Mouse (Mus musculus) kidney, adult 2 months (tissue): ENCODE measurements around the gene Gjb4. TPM values are rescaled to one million over a fixed set of nuclear protein-coding genes. Genes with fewer than 3 reads are reported as not detected.

Experiments used
- DNase-seq: peaks from one replicate; pipeline ENCODE4 v3.0.0; 2021
- H3K27ac ChIP-seq: fragments of 200-500 bp; 2 replicates; pipeline ENCODE4 v1.5.1; 2012; ENCODE audit warnings: low read depth, low read length, control low read depth, inconsistent platforms; ENCODE audit not compliant: insufficient read depth
- H3K27me3 ChIP-seq: fragments of 200-500 bp; replicated peaks from 2 replicates; pipeline ENCODE4 v1.6.1; 2012; ENCODE audit warnings: mild to moderate bottlenecking, moderate library complexity, low read length, inconsistent platforms; ENCODE audit not compliant: control insufficient read depth, insufficient read depth
- H3K36me3 ChIP-seq: fragments of 200-500 bp; 2 replicates; pipeline ENCODE4 v1.6.1; 2012; ENCODE audit warnings: mild to moderate bottlenecking, moderate library complexity, low read length, inconsistent platforms; ENCODE audit not compliant: control insufficient read depth, insufficient read depth
- H3K4me1 ChIP-seq: fragments of 200-500 bp; 2 replicates; pipeline ENCODE4 v1.6.1; 2011; ENCODE audit warnings: low read length; ENCODE audit not compliant: control insufficient read depth, insufficient read depth
- H3K4me3 ChIP-seq: fragments of 200-500 bp; 2 replicates; pipeline ENCODE4 v1.5.1; 2011; ENCODE audit warnings: mild to moderate bottlenecking, low read depth, low read length, control low read depth; ENCODE audit not compliant: insufficient read depth
- CTCF ChIP-seq: fragments of 200-500 bp; conservative IDR thresholded peaks from 2 replicates; pipeline ENCODE4 v1.5.1; 2011; ENCODE audit warnings: low read depth, mild to moderate bottlenecking, control low read depth, low read length, moderate library complexity, mixed read lengths; ENCODE audit not compliant: insufficient read depth, insufficient read length
- POLR2A ChIP-seq: fragments of 200-500 bp; IDR thresholded peaks from one replicate; pipeline ENCODE4 v1.6.1; 2011; ENCODE audit warnings: low read depth, low read length, control low read depth
- WGBS: fragments of 180-500 bp; shearing (Covaris S2); methylation state at CpG from one replicate; pipeline ENCODE4 v1.1.7; 2018; 5-methylcytosine and 5-hydroxymethylcytosine counted together
- polyA plus RNA-seq: library from polyadenylated mRNA; depleted of rRNA; stranded (reverse); fragments of >200 nt; gene quantifications from 2 replicates; pipeline ENCODE4 v1.2.3, GENCODE M21; 2012

The Gjb4 gene
- polyA plus RNA-seq, 1 experiment, result 1.5 TPM

GRCm38 (mm10) chr4:127349560-127350300, 4.2 kb downstream of the Gjb4 start:
- 59% methylated on average over 4 of the region's 4 CpGs for WGBS
- no peak for DNase-seq
- H3K4me3 ChIP-seq, result no peak overlapping the region
- no peaks in the 10 kb centered on the region for H3K27me3 ChIP-seq
- no peaks in the 10 kb centered on the region for H3K4me1 ChIP-seq
- H3K27ac ChIP-seq, result no peak overlapping the region
- no peaks in the 10 kb centered on the region for H3K36me3 ChIP-seq
- no peak for TF ChIP-seq POLR2A
- TF ChIP-seq CTCF, result no peak

DNA sequence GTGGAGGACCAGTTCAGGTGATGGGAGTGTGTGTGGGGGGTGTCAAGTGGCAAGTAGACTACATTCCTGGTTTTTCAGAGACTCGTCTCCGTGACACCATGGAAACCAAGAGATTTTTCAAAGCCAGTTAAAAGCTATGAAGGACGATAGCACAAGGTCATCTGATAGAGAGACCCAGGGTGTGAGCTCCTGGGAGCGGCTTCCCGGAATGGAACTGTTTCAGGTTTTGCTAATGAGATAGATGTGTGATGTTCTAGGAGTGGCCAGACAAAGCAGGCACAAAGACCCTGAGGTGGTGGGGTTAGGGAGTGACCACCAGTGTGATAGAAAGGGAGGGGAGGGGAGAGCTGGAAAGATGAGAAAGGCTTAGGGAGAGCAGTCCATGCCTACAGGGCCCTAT, 8.9 kb downstream of the Gjb4 start:
- TF ChIP-seq POLR2A (no peak), CTCF (no peak)
- H3K4me3 ChIP-seq, result no peak overlapping the region
- WGBS, result 82% methylated on average over 5 of the region's 5 CpGs

DNA sequence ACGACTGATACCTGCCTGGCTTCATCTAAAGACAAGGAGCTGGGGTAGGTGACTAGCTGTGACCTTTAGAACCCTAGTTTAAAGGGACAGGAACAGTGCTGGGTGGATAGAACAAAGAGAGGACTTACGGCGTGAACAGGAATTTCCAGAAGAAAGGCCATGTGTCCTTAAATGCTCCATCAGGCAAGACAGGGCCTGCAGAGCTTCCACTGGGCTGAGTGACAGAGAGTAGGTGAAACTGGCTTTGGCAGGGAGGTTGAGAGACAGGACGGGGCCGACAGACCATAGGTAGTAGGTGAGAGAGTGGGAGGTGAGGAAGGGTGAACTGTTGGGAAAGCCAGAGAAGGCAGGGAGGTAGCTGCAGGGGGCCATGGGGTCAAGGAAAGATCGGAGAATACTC, 12.5 kb downstream of the Gjb4 start:
- no peak overlapping the region for H3K27ac ChIP-seq
- 51% methylated on average over 6 of the region's 6 CpGs for WGBS
- no peak for DNase-seq

More for the DNA sequence above, 8.9 kb downstream of the Gjb4 start:
- no peak for DNase-seq
- no peaks in the 10 kb centered on the region for H3K4me1 ChIP-seq
- no peaks in the 10 kb centered on the region for H3K36me3 ChIP-seq
- no peaks in the 10 kb centered on the region for H3K27me3 ChIP-seq
- no peak overlapping the region for H3K27ac ChIP-seq

GRCm38 (mm10) chr4:127337668-127338067, 16.2 kb downstream of the Gjb4 start:
- TF ChIP-seq POLR2A, result no peak
- no peak for TF ChIP-seq CTCF
- no peaks in the 10 kb centered on the region for H3K27me3 ChIP-seq
- no peaks in the 10 kb centered on the region for H3K4me1 ChIP-seq
- no peak overlapping the region for H3K4me3 ChIP-seq
- DNase-seq, result no peak
- no peaks in the 10 kb centered on the region for H3K36me3 ChIP-seq
- 85% methylated on average over 5 of the region's 5 CpGs for whole genome bisulfite sequencing
- no peak overlapping the region for H3K27ac ChIP-seq

More for the DNA sequence above, 12.5 kb downstream of the Gjb4 start:
- no peaks in the 10 kb centered on the region for H3K27me3 ChIP-seq
- no peak overlapping the region for H3K4me3 ChIP-seq
- no peaks in the 10 kb centered on the region for H3K36me3 ChIP-seq
- no peak for TF ChIP-seq CTCF
- no peak for TF ChIP-seq POLR2A
- H3K4me1 ChIP-seq, result no peaks in the 10 kb centered on the region

DNA sequence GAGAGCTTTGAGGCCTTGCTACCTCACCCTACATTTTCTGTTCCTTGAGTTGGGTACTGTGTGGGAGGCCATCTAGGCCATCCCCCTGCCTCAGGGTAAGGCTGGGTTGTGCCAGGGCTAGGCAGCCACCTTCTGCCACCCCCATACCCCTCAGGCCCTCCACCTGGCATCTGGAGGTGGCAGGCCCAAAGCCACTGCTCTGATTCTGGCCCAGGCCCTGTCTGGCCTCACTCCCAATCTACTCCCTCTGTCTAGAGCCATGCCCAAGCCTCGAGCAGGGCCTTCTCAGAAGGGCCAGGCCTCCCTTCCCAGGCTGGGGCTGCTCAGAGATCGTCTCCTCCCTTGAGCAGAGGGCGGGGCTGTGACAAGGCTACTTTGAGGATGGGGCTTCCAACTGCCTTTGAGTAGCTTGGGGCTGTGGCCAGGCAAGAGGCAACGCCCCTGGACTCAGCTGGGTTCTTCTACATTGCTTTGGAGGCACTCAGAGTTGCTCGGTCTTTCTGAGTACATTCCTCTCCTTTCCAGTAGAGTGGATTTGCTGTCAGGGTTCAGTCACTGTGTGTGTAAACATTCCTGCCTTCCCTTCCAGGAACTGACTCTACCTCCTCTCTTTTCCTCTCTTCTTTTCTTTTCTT, 18.9 kb downstream of the Gjb4 start:
- H3K27me3 ChIP-seq, result no peaks in the 10 kb centered on the region; the same call in 1 of the 2 replicates
- no peak overlapping the region for H3K27ac ChIP-seq
- WGBS, result 48% methylated on average over 5 of the region's 5 CpGs
- H3K4me3 ChIP-seq, result no peak overlapping the region
- TF ChIP-seq CTCF, result no peak
- no peak for TF ChIP-seq POLR2A
- no peak for DNase-seq
- H3K4me1 ChIP-seq, result no peaks in the 10 kb centered on the region
- H3K36me3 ChIP-seq, result no peaks in the 10 kb centered on the region

DNA sequence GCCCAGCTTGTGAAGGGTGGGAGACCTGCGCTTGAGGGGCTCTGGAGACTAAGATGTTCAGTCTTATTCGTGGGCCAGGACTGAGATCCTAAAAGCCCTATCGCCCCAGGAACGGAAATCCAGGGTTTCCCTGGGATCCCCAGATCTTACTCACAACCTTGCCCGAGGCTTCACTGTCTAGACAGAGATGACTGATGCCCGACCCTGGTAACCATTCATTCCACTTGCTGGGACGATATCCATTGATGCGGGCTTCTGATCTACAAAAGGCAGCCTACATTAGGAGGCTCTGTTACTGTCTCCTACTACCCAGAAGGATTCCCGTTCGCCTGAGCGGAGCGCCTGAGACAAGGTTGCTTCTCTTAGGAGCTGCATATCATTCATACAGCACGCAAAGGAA, 22.7 kb downstream of the Gjb4 start:
- DNase-seq, result no peak
- Histone ChIP-seq H3K4me3 (no peak overlapping the region), H3K4me1 (no peaks in the 10 kb centered on the region), H3K27ac (no peak overlapping the region), H3K36me3 (no peaks in the 10 kb centered on the region), H3K27me3 (no peaks in the 10 kb centered on the region; the same call in 1 of the 2 replicates)
- WGBS, result 29% methylated on average over 13 of the region's 13 CpGs
- TF ChIP-seq CTCF, result no peak
- no peak for TF ChIP-seq POLR2A

GRCm38 (mm10) chr4:127330181-127331100, 23.4 kb downstream of the Gjb4 start, which contains the start of gene Gjb3:
TSS of gene Gjb3 (minus strand) at chr4:127330844.
- H3K27me3 ChIP-seq, result no peaks in the 10 kb centered on the region; the same call in 1 of the 2 replicates
- H3K4me3 ChIP-seq, result no peak within 1 kb of the TSS
- no peaks in the 10 kb centered on the region for H3K4me1 ChIP-seq

More at GRCm38 (mm10) chr4:127330181-127331100, 23.4 kb downstream of the Gjb4 start, which contains the start of gene Gjb3:
- TF ChIP-seq POLR2A, result no peak
- no peak for TF ChIP-seq CTCF
- no peak for DNase-seq
- H3K27ac ChIP-seq, result no peak within 1 kb of the TSS
- 2% methylated on average over 48 of the region's 49 CpGs for WGBS
- no peaks in the 10 kb centered on the region for H3K36me3 ChIP-seq
